Mouse (Mus musculus) E14TG2a.4 (cell line): ENCODE results near the gene Sugp1.

ENCODE experiments used
- H3K27me3 ChIP-seq: 2 replicates; pipeline ENCODE4 v1.6.1; 2014; ENCODE audit warnings: low read length, control low read depth; ENCODE audit not compliant: insufficient read depth
- H3K36me3 ChIP-seq: 2 replicates; pipeline ENCODE4 v1.6.1; 2014; ENCODE audit warnings: low read length, control low read depth; ENCODE audit not compliant: insufficient read depth
- H3K4me1 ChIP-seq: replicated peaks from 2 replicates; pipeline ENCODE4 v1.6.1; 2014; ENCODE audit warnings: low read depth, low read length, control low read depth
- H3K4me3 ChIP-seq: replicated peaks from 2 replicates; pipeline ENCODE4 v1.5.1; 2014; ENCODE audit warnings: mild to moderate bottlenecking, low read length
- H3K9me3 ChIP-seq: 2 replicates; pipeline ENCODE4 v1.6.1; 2014; ENCODE audit warnings: low read length, control low read depth
- CTCF ChIP-seq: conservative IDR thresholded peaks from 2 replicates; pipeline ENCODE4 v1.5.1; 2014; ENCODE audit warnings: low read length
- NANOG ChIP-seq: IDR thresholded peaks from 2 replicates; pipeline ENCODE4 v1.6.1; 2014; ENCODE audit warnings: borderline replicate concordance, low read length, mixed read lengths
- POU5F1 ChIP-seq: IDR thresholded peaks from 2 replicates; pipeline ENCODE4 v1.6.1; 2014; ENCODE audit warnings: low read length, borderline replicate concordance

Sugp1 gene

GRCm38 (mm10) chr8:70072441-70073069 lies 29.9 kb downstream of the Sugp1 start, which contains the start of gene Tm6sf2:
TSS of gene Tm6sf2 (plus strand) at chr8:70072924.
- Histone ChIP-seq H3K4me1 (peaks cover 14% of the 10 kb centered on the region), H3K9me3 (no peaks in the 10 kb centered on the region), H3K4me3 (peak within 1 kb of the TSS; percentile 75), H3K27me3 (peaks cover 39% of the 10 kb centered on the region), H3K36me3 (peaks cover 48% of the 10 kb centered on the region)
- TF ChIP-seq NANOG (no peak), POU5F1 (no peak), CTCF (no peak)

- no peak for TF ChIP-seq CTCF
- no peak for TF ChIP-seq POU5F1
- no peak for TF ChIP-seq NANOG
- H3K4me3 ChIP-seq = peak overlapping the region; percentile 75
- H3K9me3 ChIP-seq = no peaks in the 10 kb centered on the region
- peaks cover 40% of the 10 kb centered on the region for H3K27me3 ChIP-seq
- H3K36me3 ChIP-seq = peaks cover 42% of the 10 kb centered on the region
- H3K4me1 ChIP-seq = peaks cover 14% of the 10 kb centered on the region
Observed at GRCm38 (mm10) chr8:70073120-70073519, 30.5 kb downstream of the Sugp1 start.

GRCm38 (mm10) chr8:70073682-70074081 lies 31.1 kb downstream of the Sugp1 start:
- Histone ChIP-seq H3K4me3 (no peak overlapping the region), H3K27me3 (peaks cover 44% of the 10 kb centered on the region), H3K36me3 (peaks cover 37% of the 10 kb centered on the region), H3K4me1 (peaks cover 14% of the 10 kb centered on the region), H3K9me3 (no peaks in the 10 kb centered on the region)
- TF ChIP-seq POU5F1 = no peak
- TF ChIP-seq CTCF = no peak
- TF ChIP-seq NANOG = no peak

GRCm38 (mm10) chr8:70081976-70082375 lies 39.4 kb downstream of the Sugp1 start:
- Histone ChIP-seq H3K4me1 (peaks cover 40% of the 10 kb centered on the region), H3K4me3 (no peak overlapping the region), H3K36me3 (no peaks in the 10 kb centered on the region), H3K9me3 (no peaks in the 10 kb centered on the region), H3K27me3 (peaks cover 86% of the 10 kb centered on the region)
- TF ChIP-seq CTCF = no peak
- TF ChIP-seq POU5F1 = no peak
- no peak for TF ChIP-seq NANOG

- H3K36me3 ChIP-seq = no peaks in the 10 kb centered on the region
- TF ChIP-seq POU5F1 (no peak), NANOG (no peak), CTCF (no peak)
Observed at GRCm38 (mm10) chr8:70083285-70083684, 40.7 kb downstream of the Sugp1 start, which contains the start of gene Hapln4. TSS of gene Hapln4 (plus strand) at chr8:70083457.

GRCm38 (mm10) chr8:70084191-70085065 lies 41.8 kb downstream of the Sugp1 start:
- Histone ChIP-seq H3K4me3 (peak overlapping the region; percentile 75), H3K4me1 (peaks cover 60% of the 10 kb centered on the region), H3K27me3 (peaks cover 95% of the 10 kb centered on the region), H3K36me3 (no peaks in the 10 kb centered on the region), H3K9me3 (no peaks in the 10 kb centered on the region)
- no peak for TF ChIP-seq CTCF
- TF ChIP-seq POU5F1 = no peak
- no peak for TF ChIP-seq NANOG

More at GRCm38 (mm10) chr8:70083285-70083684, 40.7 kb downstream of the Sugp1 start, which contains the start of gene Hapln4:
- H3K4me1 ChIP-seq = peaks cover 52% of the 10 kb centered on the region
- H3K27me3 ChIP-seq = peaks cover 93% of the 10 kb centered on the region
- H3K4me3 ChIP-seq = peak within 1 kb of the TSS; percentile 75
- H3K9me3 ChIP-seq = no peaks in the 10 kb centered on the region

GRCm38 (mm10) chr8:70086151-70086550 lies 43.5 kb downstream of the Sugp1 start:
- H3K4me3 ChIP-seq = no peak overlapping the region
- H3K9me3 ChIP-seq = no peaks in the 10 kb centered on the region
- TF ChIP-seq CTCF (no peak), NANOG (no peak), POU5F1 (no peak)
- peaks cover 90% of the 10 kb centered on the region for H3K27me3 ChIP-seq
- no peaks in the 10 kb centered on the region for H3K36me3 ChIP-seq
- peaks cover 69% of the 10 kb centered on the region for H3K4me1 ChIP-seq

- Histone ChIP-seq H3K4me3 (peak overlapping the region; percentile 79), H3K36me3 (no peaks in the 10 kb centered on the region), H3K9me3 (no peaks in the 10 kb centered on the region), H3K27me3 (peaks cover 82% of the 10 kb centered on the region), H3K4me1 (peaks cover 69% of the 10 kb centered on the region)
- TF ChIP-seq POU5F1 (no peak), NANOG (no peak), CTCF (no peak)
Observed at GRCm38 (mm10) chr8:70087237-70087636, 44.6 kb downstream of the Sugp1 start.
